Mouse (Mus musculus) heart, embryonic 10.5 days (tissue): ENCODE measurements around the gene Adam30. TPM values are rescaled to one million over a fixed set of nuclear protein-coding genes. Genes with fewer than 3 reads are reported as not detected.
"Not testable (repeated sequence)": the region's sequence is repeated elsewhere in the genome, so short reads cannot be mapped to it uniquely, and the experiment has no call there.

Experiments
- DNase-seq: peaks from one replicate; pipeline ENCODE4 v3.0.0-alpha.2; 2017; ENCODE audit warnings: low spot score
- H3K27ac ChIP-seq: fragments of 300-500 bp; sonication (generic); 2 replicates; pipeline ENCODE4 v1.5.1; 2016; ENCODE audit warnings: mild to moderate bottlenecking
- H3K27me3 ChIP-seq: fragments of 300-500 bp; sonication (generic); 2 replicates; pipeline ENCODE4 v1.6.1; 2016; ENCODE audit warnings: mild to moderate bottlenecking; ENCODE audit not compliant: poor library complexity, insufficient read depth, severe bottlenecking
- H3K36me3 ChIP-seq: fragments of 300-500 bp; sonication (generic); 2 replicates; pipeline ENCODE4 v1.6.1; 2016; ENCODE audit warnings: mild to moderate bottlenecking, moderate library complexity
- H3K4me1 ChIP-seq: fragments of 300-500 bp; sonication (generic); 2 replicates; pipeline ENCODE4 v1.6.1; 2016; ENCODE audit warnings: mild to moderate bottlenecking
- H3K4me3 ChIP-seq: fragments of 300-500 bp; sonication (generic); 2 replicates; pipeline ENCODE4 v1.5.1; 2016; ENCODE audit warnings: mild to moderate bottlenecking, moderate library complexity
- H3K9me3 ChIP-seq: fragments of 300-500 bp; sonication (generic); 2 replicates; pipeline ENCODE4 v1.6.1; 2016; ENCODE audit warnings: mild to moderate bottlenecking, moderate library complexity
- WGBS: fragments of 180-500 bp; shearing (Covaris S2); methylation state at CpG from one replicate; pipeline ENCODE4 v1.1.7; 2016; 5-methylcytosine and 5-hydroxymethylcytosine counted together
- polyA plus RNA-seq: library from polyadenylated mRNA; unstranded; fragments of >200 nt; fragmentation: Nextera tagmentation; extraction: Ambion mirVana; gene quantifications from 2 replicates; pipeline ENCODE4 v1.2.1, GENCODE M21; 2016

The Adam30 gene
- not detected in 2 replicates for polyA plus RNA-seq

DNA sequence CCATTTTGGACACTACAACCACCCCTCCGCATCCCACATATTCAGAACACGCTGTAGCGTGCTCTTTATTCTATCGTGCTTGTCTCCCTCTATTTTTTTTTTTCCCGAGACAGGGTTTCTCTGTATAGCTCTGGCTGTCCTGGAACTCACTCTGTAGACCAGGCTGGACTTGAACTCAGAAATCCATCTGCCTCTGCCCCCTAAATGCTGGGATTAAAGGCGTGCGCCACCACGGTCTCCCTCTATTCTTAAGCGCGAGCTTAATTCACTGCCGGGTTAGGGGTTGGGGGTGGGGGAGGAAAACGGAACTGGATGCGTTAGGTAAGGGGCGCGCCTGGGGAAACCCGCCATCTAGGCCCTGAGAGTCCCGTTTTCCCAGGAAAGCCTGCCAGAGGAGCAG lies at the start of gene Adam30:
Gene Adam30 (plus strand): TSS at position 301 of the 400 bp plus-strand sequence.
- Histone ChIP-seq H3K27me3 (no peaks in the 10 kb centered on the region), H3K4me3 (no peak within 1 kb of the TSS), H3K4me1 (peaks cover 8% of the 10 kb centered on the region; the same call in 1 of the 2 replicates), H3K27ac (no peak within 1 kb of the TSS), H3K36me3 (no peaks in the 10 kb centered on the region), H3K9me3 (no peaks in the 10 kb centered on the region)
- 78% methylated on average over 17 of the region's 17 CpGs for WGBS
- DNase-seq, result no peak

DNA sequence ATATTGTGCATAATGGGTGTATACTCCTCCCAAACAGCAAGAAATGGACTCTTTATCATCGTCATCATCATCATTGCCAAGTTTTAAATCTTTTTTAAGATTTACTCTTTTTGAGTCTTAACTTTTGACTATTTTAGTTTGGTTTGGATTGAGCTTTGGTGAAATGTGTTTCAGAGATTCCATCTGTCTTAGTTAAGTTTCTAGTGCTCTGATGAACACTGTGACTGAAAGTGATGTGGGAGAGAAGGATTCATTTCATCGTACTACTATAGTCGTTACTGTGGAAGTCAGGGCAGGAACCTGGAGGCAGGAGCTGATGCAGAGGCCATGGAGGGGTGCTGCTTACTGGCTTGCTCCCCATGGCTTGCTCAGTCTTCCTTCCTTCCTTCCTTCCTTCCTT lies 42.2 kb upstream of the Adam30 start:
- H3K27ac ChIP-seq, result no peak overlapping the region
- H3K4me1 ChIP-seq, result no peaks in the 10 kb centered on the region
- H3K4me3 ChIP-seq, result no peak overlapping the region
- H3K36me3 ChIP-seq, result peaks cover 81% of the 10 kb centered on the region
- no peaks in the 10 kb centered on the region for H3K9me3 ChIP-seq
- WGBS, result 87% methylated on average over 3 of the region's 3 CpGs
- H3K27me3 ChIP-seq, result no peaks in the 10 kb centered on the region
- DNase-seq, result no peak

DNA sequence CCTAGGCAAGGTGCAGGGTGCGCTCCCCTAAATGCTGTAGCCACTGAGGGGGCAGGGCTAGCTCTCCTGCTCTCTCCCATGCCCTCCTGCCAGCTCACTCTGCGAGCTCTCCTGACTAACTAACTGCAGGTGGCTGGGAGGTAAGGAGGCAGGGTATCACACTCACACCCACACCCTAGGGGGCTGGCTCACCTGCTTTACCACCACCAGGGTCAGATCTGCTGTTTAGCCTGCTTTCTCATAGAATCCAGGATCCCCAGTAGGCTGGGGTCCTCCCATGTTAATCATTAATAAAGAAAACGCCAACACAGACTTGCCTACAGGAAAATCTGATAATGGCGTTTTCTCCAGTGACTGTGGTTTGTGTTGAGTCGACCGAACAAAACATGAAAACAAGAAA lies 41.1 kb upstream of the Adam30 start:
- H3K4me1 ChIP-seq, result no peaks in the 10 kb centered on the region
- H3K36me3 ChIP-seq, result peaks cover 82% of the 10 kb centered on the region
- no peak overlapping the region for H3K27ac ChIP-seq
- no peak for DNase-seq
- no peaks in the 10 kb centered on the region for H3K27me3 ChIP-seq
- WGBS, result 83% methylated on average over 6 of the region's 6 CpGs
- no peaks in the 10 kb centered on the region for H3K9me3 ChIP-seq
- H3K4me3 ChIP-seq, result no peak overlapping the region

GRCm38 (mm10) chr3:98120884-98121283 lies 39.5 kb upstream of the Adam30 start:
- Histone ChIP-seq H3K9me3 (no peaks in the 10 kb centered on the region), H3K4me3 (no peak overlapping the region), H3K4me1 (peaks cover 4% of the 10 kb centered on the region; the same call in 1 of the 2 replicates), H3K27me3 (no peaks in the 10 kb centered on the region), H3K36me3 (peaks cover 86% of the 10 kb centered on the region), H3K27ac (no peak overlapping the region)
- 85% methylated on average over 6 of the region's 6 CpGs for WGBS
- DNase-seq, result no peak

DNA sequence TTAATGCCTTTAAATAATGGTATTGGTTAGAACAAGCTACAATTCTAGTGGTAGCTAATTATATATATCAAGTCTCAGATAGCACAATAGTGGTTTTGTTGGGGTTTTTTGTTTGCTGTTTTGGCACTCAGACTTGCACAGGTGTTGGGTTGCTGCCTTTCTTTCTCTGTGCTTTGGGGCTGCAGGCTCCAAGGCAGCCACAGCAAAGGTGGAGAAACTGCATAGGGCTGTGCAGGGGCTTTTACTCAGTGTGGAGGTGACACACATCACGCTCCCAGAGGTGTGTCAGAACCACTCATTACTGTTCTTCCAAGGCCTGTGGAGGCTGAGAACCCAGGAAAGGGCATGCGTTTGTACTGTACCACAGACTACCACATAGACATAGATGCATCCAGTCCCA lies 32.7 kb upstream of the Adam30 start:
- Histone ChIP-seq H3K4me3 (no peak overlapping the region), H3K36me3 (peaks cover 76% of the 10 kb centered on the region), H3K27me3 (no peaks in the 10 kb centered on the region), H3K27ac (no peak overlapping the region), H3K4me1 (peaks cover 9% of the 10 kb centered on the region; the same call in 1 of the 2 replicates), H3K9me3 (no peaks in the 10 kb centered on the region)
- no peak for DNase-seq
- 90% methylated on average over 2 of the region's 2 CpGs for WGBS

- no peak for DNase-seq
- 65% methylated on average over 5 of the region's 5 CpGs for WGBS
- peaks cover 72% of the 10 kb centered on the region for H3K36me3 ChIP-seq
- H3K27ac ChIP-seq, result no peak overlapping the region
- H3K4me3 ChIP-seq, result no peak overlapping the region
- no peaks in the 10 kb centered on the region for H3K9me3 ChIP-seq
- peaks cover 9% of the 10 kb centered on the region; the same call in 1 of the 2 replicates for H3K4me1 ChIP-seq
- no peaks in the 10 kb centered on the region for H3K27me3 ChIP-seq
Measured at GRCm38 (mm10) chr3:98128716-98129115, 31.7 kb upstream of the Adam30 start.

- peaks cover 70% of the 10 kb centered on the region for H3K36me3 ChIP-seq
Measured at GRCm38 (mm10) chr3:98132140-98132539, 28.3 kb upstream of the Adam30 start.

GRCm38 (mm10) chr3:98132636-98133035 lies 27.8 kb upstream of the Adam30 start:
- Histone ChIP-seq H3K27ac (no peak overlapping the region), H3K4me1 (0 out of 2 replicates have a peak, but pooled peaks cover 5% of the 10 kb centered on the region), H3K36me3 (peaks cover 74% of the 10 kb centered on the region), H3K9me3 (no peaks in the 10 kb centered on the region), H3K27me3 (no peaks in the 10 kb centered on the region), H3K4me3 (no peak overlapping the region)
- no peak for DNase-seq
- 91% methylated on average over 8 of the region's 8 CpGs for WGBS

More at GRCm38 (mm10) chr3:98132140-98132539, 28.3 kb upstream of the Adam30 start:
- H3K27me3 ChIP-seq, H3K27ac ChIP-seq, DNase-seq, H3K4me1 ChIP-seq, H3K4me3 ChIP-seq, H3K9me3 ChIP-seq: not testable (repeated sequence)
- 92% methylated on average over 4 of the region's 4 CpGs for WGBS

GRCm38 (mm10) chr3:98141456-98141855 lies 19.0 kb upstream of the Adam30 start:
- H3K9me3 ChIP-seq, result no peaks in the 10 kb centered on the region
- H3K4me3 ChIP-seq, result no peak overlapping the region
- peaks cover 99% of the 10 kb centered on the region for H3K36me3 ChIP-seq
- 95% methylated on average over 15 of the region's 15 CpGs for WGBS
- no peak overlapping the region for H3K27ac ChIP-seq
- peak; percentile 63 for DNase-seq
- no peaks in the 10 kb centered on the region for H3K4me1 ChIP-seq
- no peaks in the 10 kb centered on the region for H3K27me3 ChIP-seq

GRCm38 (mm10) chr3:98142862-98143261 lies 17.6 kb upstream of the Adam30 start:
- Histone ChIP-seq H3K36me3 (peaks cover 99% of the 10 kb centered on the region), H3K9me3 (no peaks in the 10 kb centered on the region), H3K4me1 (no peaks in the 10 kb centered on the region), H3K4me3 (no peak overlapping the region), H3K27ac (no peak overlapping the region), H3K27me3 (no peaks in the 10 kb centered on the region)
- DNase-seq, result peak; percentile 74
- 94% methylated on average over 13 of the region's 13 CpGs for WGBS

DNA sequence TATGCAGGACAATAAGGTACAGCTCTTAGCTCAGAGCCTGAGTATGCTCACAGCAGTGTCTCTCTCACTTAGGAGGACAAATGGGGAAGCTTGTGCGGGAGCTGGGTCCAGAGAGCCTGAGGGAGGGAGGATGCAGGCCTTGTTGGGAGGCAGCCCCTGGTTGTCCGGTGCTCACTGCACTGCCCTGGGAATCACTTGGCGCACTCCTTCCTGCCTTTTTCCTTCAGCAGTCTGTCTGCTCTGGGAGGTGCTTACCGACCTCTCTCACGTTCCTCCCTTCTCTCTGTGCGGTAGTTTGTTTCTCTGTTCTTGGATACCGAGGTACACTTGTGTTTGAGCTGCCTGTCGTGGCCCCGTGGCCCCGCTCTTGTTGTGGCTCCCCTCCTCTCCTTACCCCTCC lies 15.2 kb upstream of the Adam30 start:
- H3K27me3 ChIP-seq, result no peaks in the 10 kb centered on the region
- H3K9me3 ChIP-seq, result no peaks in the 10 kb centered on the region
- peaks cover 91% of the 10 kb centered on the region for H3K36me3 ChIP-seq
- H3K4me1 ChIP-seq, result no peaks in the 10 kb centered on the region
- H3K4me3 ChIP-seq, result no peak overlapping the region
- DNase-seq, result peak; percentile 70
- WGBS, result 82% methylated on average over 10 of the region's 10 CpGs
- H3K27ac ChIP-seq, result no peak overlapping the region

GRCm38 (mm10) chr3:98146471-98147410 lies 13.7 kb upstream of the Adam30 start:
- WGBS, result 94% methylated on average over 29 of the region's 29 CpGs
- Histone ChIP-seq H3K4me3 (no peak overlapping the region), H3K27me3 (no peaks in the 10 kb centered on the region), H3K27ac (no peak overlapping the region), H3K4me1 (no peaks in the 10 kb centered on the region), H3K9me3 (no peaks in the 10 kb centered on the region), H3K36me3 (peaks cover 76% of the 10 kb centered on the region)
- DNase-seq, result peak; percentile 74

GRCm38 (mm10) chr3:98147706-98148105 lies 12.7 kb upstream of the Adam30 start:
- Histone ChIP-seq H3K27ac (no peak overlapping the region), H3K27me3 (no peaks in the 10 kb centered on the region), H3K4me3 (no peak overlapping the region), H3K36me3 (peaks cover 67% of the 10 kb centered on the region), H3K4me1 (no peaks in the 10 kb centered on the region), H3K9me3 (no peaks in the 10 kb centered on the region)
- DNase-seq, result peak; percentile 67
- 87% methylated on average over 14 of the region's 14 CpGs for WGBS
